Mouse (Mus musculus) heart, postnatal 14 days (tissue): ENCODE measurements around the gene Epha4. TPM values are rescaled to one million over a fixed set of nuclear protein-coding genes. Genes with fewer than 3 reads are reported as not detected.

Experiments
- DNase-seq, 2 experiments: peaks; one replicate each; pipeline ENCODE4 v3.0.0; 2021 to 2022
- intact Hi-C: fragments of 180-260 bp; cut with DNase I; formaldehyde crosslinking; loops from one replicate; pipeline ENCODE4 v1.15.1; 2025
- long read RNA-seq, 2 experiments: library from polyadenylated mRNA; stranded (forward); transcript quantifications; one replicate each; pipeline ENCODE4 v2.0.0; 2021
- total RNA-seq, 2 experiments: library from RNA; stranded (reverse); gene quantifications; 2 replicates each; pipeline ENCODE4 v1.2.3; 2021

The Epha4 gene
- total RNA-seq: 10 to 100 TPM; 15.2 to 18.1 TPM
- long read RNA-seq, experiment 1, partial matches to known transcripts: 1 of 2 reads
- long read RNA-seq, experiment 1, other reads (novel, unspliced or antisense): 1 of 2 reads
- long read RNA-seq, experiment 2, full-length matches to known transcripts: 1 of 2 reads
- long read RNA-seq, experiment 2, partial matches to known transcripts: 1 of 2 reads
- long read RNA-seq, experiment 2, other reads (novel, unspliced or antisense): 0 of 2 reads

- intact Hi-C loops: loop anchor here (5.0 to 10.0 kb wide), 8 partner anchors 153 to 1700 kb away; no protein-coding TSS in a partner anchor
- DNase-seq: peak; percentile 92
Measured at GRCm38 (mm10) chr1:77514963-77515650, at the start of gene Epha4. TSS of gene Epha4 (minus strand) at chr1:77515088.

GRCm38 (mm10) chr1:77556199-77556598 lies 41.3 kb upstream of the Epha4 start:
- DNase-seq: no peak
- intact Hi-C loops: no loop called here

GRCm38 (mm10) chr1:77551927-77552326 lies 37.0 kb upstream of the Epha4 start:
- intact Hi-C loops: no loop called here
- no peak for DNase-seq

GRCm38 (mm10) chr1:77545722-77546121 lies 30.8 kb upstream of the Epha4 start:
- intact Hi-C loops: no loop called here
- DNase-seq: no peak

GRCm38 (mm10) chr1:77545035-77545434 lies 30.1 kb upstream of the Epha4 start:
- DNase-seq: no peak
- intact Hi-C loops: no loop called here

- intact Hi-C loops: no loop called here
- no peak for DNase-seq
Measured at GRCm38 (mm10) chr1:77544279-77544678, 29.4 kb upstream of the Epha4 start.

- no peak for DNase-seq
- intact Hi-C loops: no loop called here
Measured at GRCm38 (mm10) chr1:77539945-77540344, 25.1 kb upstream of the Epha4 start.

- DNase-seq: no peak
- intact Hi-C loops: no loop called here
Measured at GRCm38 (mm10) chr1:77538559-77538958, 23.7 kb upstream of the Epha4 start.

- DNase-seq: peak; percentile 11 to 33
Measured at GRCm38 (mm10) chr1:77535905-77536304, 21.0 kb upstream of the Epha4 start.

GRCm38 (mm10) chr1:77532576-77533183 lies 17.8 kb upstream of the Epha4 start:
- intact Hi-C loops: no loop called here
- DNase-seq: no peak

More at GRCm38 (mm10) chr1:77535905-77536304, 21.0 kb upstream of the Epha4 start:
- intact Hi-C loops: no loop called here

GRCm38 (mm10) chr1:77531934-77532575 lies 17.2 kb upstream of the Epha4 start:
- no peak for DNase-seq
- intact Hi-C loops: no loop called here

- DNase-seq: no peak
- intact Hi-C loops: no loop called here
Measured at GRCm38 (mm10) chr1:77525082-77525481, 10.2 kb upstream of the Epha4 start.

GRCm38 (mm10) chr1:77523354-77523753 lies 8.5 kb upstream of the Epha4 start:
- intact Hi-C loops: no loop called here
- no peak for DNase-seq

- intact Hi-C loops: no loop called here
Measured at GRCm38 (mm10) chr1:77521640-77522539, 7.0 kb upstream of the Epha4 start.

GRCm38 (mm10) chr1:77518715-77519114 lies 3.8 kb upstream of the Epha4 start:
- DNase-seq: no peak
- intact Hi-C loops: loop anchor here (5.0 to 10.0 kb wide), 6 partner anchors 379 to 1704 kb away; no protein-coding TSS in a partner anchor

More at GRCm38 (mm10) chr1:77521640-77522539, 7.0 kb upstream of the Epha4 start:
- no peak for DNase-seq

GRCm38 (mm10) chr1:77516203-77516991 lies 1.5 kb upstream of the Epha4 start:
- intact Hi-C loops: loop anchor here (2.0 to 10.0 kb wide), 8 partner anchors 381 to 1864 kb away; no protein-coding TSS in a partner anchor
- DNase-seq: peak; percentile 93 to 97

- peak; percentile 29 to 34 for DNase-seq
- intact Hi-C loops: loop anchor here (5.0 to 10.0 kb wide), 6 partner anchors 382 to 1701 kb away; no protein-coding TSS in a partner anchor
Measured at GRCm38 (mm10) chr1:77515651-77515981, 728 bp upstream of the Epha4 start.

- intact Hi-C loops: loop anchor here (5.0 to 10.0 kb wide), 5 partner anchors 152 to 1700 kb away; no protein-coding TSS in a partner anchor
- peak; percentile 60 to 68 for DNase-seq
Measured at GRCm38 (mm10) chr1:77514325-77514962, 444 bp downstream of the Epha4 start.
